Mouse (Mus musculus): ENCODE results near the gene Fkbp9. TPM values are rescaled to one million over a fixed set of nuclear protein-coding genes. Genes with fewer than 3 reads are reported as not detected.

Fkbp9 gene
- 11.7 and 31.5 TPM in 2 replicates for polyA plus RNA-seq (2012; rRNA removed)

GRCm38 (mm10) chr6:56831697-56832406, at the start of gene Fkbp9:
Fkbp9 (plus strand) TSS chr6:56832059.

GRCm38 (mm10) chr6:56797311-56798151, 34.3 kb upstream of the Fkbp9 start, which contains the start of gene Kbtbd2:
Kbtbd2 (minus strand) TSS chr6:56797813.

GRCm38 (mm10) chr6:56923726-56924707, 92.2 kb downstream of the Fkbp9 start, which contains the start of the genes Nt5c3 and Vmn1r4:
Nt5c3 (minus strand) TSS chr6:56923932.
Vmn1r4 (plus strand) TSS chr6:56924015.

Other genes with a start within 250 kb of the Fkbp9 start
- gene Lsm5, start 127.3 kb upstream of the Fkbp9 start, polyA plus RNA-seq (2012; rRNA removed): 0.67 TPM in 1 of 2 replicates, not detected in the other
- gene Avl9, start 117.2 kb upstream of the Fkbp9 start, polyA plus RNA-seq (2012; rRNA removed): 2.7 and 2.9 TPM in 2 replicates
- gene Kbtbd2, start 34.2 kb upstream of the Fkbp9 start, polyA plus RNA-seq (2012; rRNA removed): 1.0 and 1.8 TPM in 2 replicates
- gene Nt5c3, start 91.9 kb downstream of the Fkbp9 start, polyA plus RNA-seq (2012; rRNA removed): 2.8 TPM in 2 replicates
- not detected in 2 replicates for gene Vmn1r4, start 92.0 kb downstream of the Fkbp9 start, polyA plus RNA-seq (2012; rRNA removed)
- gene Vmn1r5, start 138.2 kb downstream of the Fkbp9 start, polyA plus RNA-seq (2012; rRNA removed): not detected in 2 replicates
- gene Vmn1r6, start 165.2 kb downstream of the Fkbp9 start, polyA plus RNA-seq (2012; rRNA removed): not detected in 2 replicates
- not detected in 2 replicates for gene Vmn1r7, start 193.3 kb downstream of the Fkbp9 start, polyA plus RNA-seq (2012; rRNA removed)
- gene Vmn1r8, start 200.2 kb downstream of the Fkbp9 start, polyA plus RNA-seq (2012; rRNA removed): not detected in 2 replicates
- gene Vmn1r9, start 234.7 kb downstream of the Fkbp9 start, polyA plus RNA-seq (2012; rRNA removed): not detected in 2 replicates